Mouse (Mus musculus) liver, embryonic 14 days (tissue): ENCODE results near the gene Gm14569. TPM values are rescaled to one million over a fixed set of nuclear protein-coding genes. Genes with fewer than 3 reads are reported as not detected.

Experiments
- polyA plus RNA-seq: library from polyadenylated mRNA; depleted of rRNA; stranded (reverse); fragments of >200 nt; gene quantifications from 2 replicates; pipeline ENCODE4 v1.2.3, GENCODE M21; 2012; rRNA removed

Gene Gm14569
- not detected in 2 replicates for polyA plus RNA-seq

DNA sequence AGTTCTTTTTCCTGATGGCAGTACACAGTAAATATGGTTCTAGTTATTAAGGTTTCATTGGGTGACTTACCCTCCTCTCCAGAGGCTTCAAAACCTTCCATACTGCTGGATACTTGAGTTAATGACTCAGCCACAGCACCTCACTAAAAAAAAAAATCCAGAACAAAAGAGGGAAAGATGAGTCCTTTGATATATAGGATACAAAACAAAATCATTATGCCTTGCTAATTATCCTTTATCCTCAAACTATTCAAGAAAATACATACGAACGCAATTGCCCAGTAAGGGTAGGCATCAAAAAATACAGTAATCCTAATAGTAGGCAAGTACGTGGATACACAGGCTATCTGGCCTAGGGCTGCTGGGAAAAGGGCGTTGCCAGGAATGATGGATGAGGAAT lies at the start of gene Gm14569:
Gene Gm14569, minus strand, starts transcription at position 101 of the 400 bp plus-strand sequence.

GRCm38 (mm10) chrX:36400980-36401379 lies 90.7 kb downstream of the Gm14569 start, which contains the start of gene Gm6268:
TSS of gene Gm6268 (plus strand) at chrX:36401280.

Other genes with a start within 250 kb of the Gm14569 start
- 0.50 TPM in 2 replicates for gene Lonrf3, start 163.5 kb downstream of the Gm14569 start, polyA plus RNA-seq
- gene Gm6268, start 90.5 kb downstream of the Gm14569 start, polyA plus RNA-seq: not detected in 2 replicates
- gene Pgrmc1, start 106.4 kb upstream of the Gm14569 start, polyA plus RNA-seq: 44.4 and 55.9 TPM in 2 replicates
- gene Akap17b, start 153.6 kb upstream of the Gm14569 start, polyA plus RNA-seq: 0.62 and 0.65 TPM in 2 replicates